Mouse (Mus musculus): ENCODE data around the gene Celsr1.

GRCm38 (mm10) chr15:86034781-86035360, 1.3 kb upstream of the Celsr1 start:
- no peak for TF ChIP-seq CTCF (IDR thresholded peaks at IDR 0.05; ENCODE audit: insufficient read depth, low read depth, low read length)
- TF ChIP-seq POLR2A (IDR thresholded peaks at IDR 0.05; ENCODE audit: insufficient read depth, low read depth, low read length), result no peak

All from olfactory bulb, adult 2 months (tissue).